Mouse (Mus musculus): ENCODE data around the gene Sult2a7. TPM values are rescaled to one million over a fixed set of nuclear protein-coding genes. Genes with fewer than 3 reads are reported as not detected.

Sult2a7 gene
- polyA plus RNA-seq (2014; fragmentation: Nextera tagmentation; extraction: Ambion mirVana): not detected in 2 replicates

GRCm38 (mm10) chr7:14494130-14494529 lies at the start of gene Sult2a7:
TSS of gene Sult2a7 (minus strand) at chr7:14494230.
- Histone ChIP-seq H3K4me1 (ENCODE audit: control insufficient read depth, insufficient read depth, low read length) (no peaks in the 10 kb centered on the region), H3K27ac (replicated peaks; ENCODE audit: low read depth, low read length) (no peak within 1 kb of the TSS), H3K4me2 (ENCODE audit: low read depth, severe bottlenecking) (no peak within 1 kb of the TSS), H3K9me3 (ENCODE audit: control insufficient read depth, low read length) (peaks cover 3% of the 10 kb centered on the region), H3K4me3 (ENCODE audit: low read depth, low read length) (no peak within 1 kb of the TSS), H3K27me3 (ENCODE audit: control insufficient read depth, insufficient read depth, low read length) (no peaks in the 10 kb centered on the region), H3K9ac (ENCODE audit: low read length) (no peak within 1 kb of the TSS), H3K36me3 (ENCODE audit: control insufficient read depth, insufficient read depth, low read length) (no peaks in the 10 kb centered on the region)
- 92% methylated on average over 4 of the region's 4 CpGs for WGBS
- no peak for ATAC-seq (ENCODE audit: insufficient number of reproducible peaks, low FRiP score, low TSS enrichment, low read depth)
- no peak for DNase-seq (ENCODE audit: low spot score)

DNA sequence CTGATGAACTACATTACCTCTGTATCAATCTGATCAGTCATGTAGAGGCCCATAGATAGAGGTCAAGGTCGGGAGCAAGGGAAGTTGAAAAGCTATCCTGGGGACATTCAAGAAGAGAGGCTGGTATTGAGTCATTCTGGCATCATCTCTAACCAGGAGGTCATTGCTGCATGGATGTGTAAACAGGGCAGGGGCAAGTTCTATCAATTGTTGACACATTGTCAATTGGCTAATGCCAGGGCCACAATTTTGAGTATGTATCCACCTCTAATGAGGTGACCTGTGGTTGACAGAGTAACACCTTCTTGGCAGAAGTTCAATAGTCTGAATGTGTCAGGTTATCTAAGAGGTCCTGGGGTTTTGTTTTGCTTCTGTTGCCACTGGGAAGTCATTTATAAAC lies 31.2 kb upstream of the Sult2a7 start:
- Histone ChIP-seq H3K27ac (replicated peaks; ENCODE audit: low read depth, low read length) (no peak overlapping the region), H3K9ac (ENCODE audit: low read length) (no peak overlapping the region), H3K9me3 (ENCODE audit: control insufficient read depth, low read length) (no peaks in the 10 kb centered on the region; the same call in 1 of the 2 replicates), H3K4me3 (ENCODE audit: low read depth, low read length) (no peak overlapping the region), H3K4me2 (ENCODE audit: low read depth, severe bottlenecking) (no peak overlapping the region), H3K27me3 (ENCODE audit: control insufficient read depth, insufficient read depth, low read length) (no peaks in the 10 kb centered on the region), H3K4me1 (ENCODE audit: control insufficient read depth, insufficient read depth, low read length) (no peaks in the 10 kb centered on the region), H3K36me3 (ENCODE audit: control insufficient read depth, insufficient read depth, low read length) (no peaks in the 10 kb centered on the region)
- DNase-seq (ENCODE audit: low spot score) (no peak), ATAC-seq (ENCODE audit: insufficient number of reproducible peaks, low FRiP score, low TSS enrichment, low read depth) (no peak)
- WGBS: 58% methylated on average over 1 of the region's 1 CpGs

GRCm38 (mm10) chr7:14522636-14523035 lies 28.6 kb upstream of the Sult2a7 start:
- Histone ChIP-seq H3K27ac (replicated peaks; ENCODE audit: low read depth, low read length) (no peak overlapping the region), H3K4me1 (ENCODE audit: control insufficient read depth, insufficient read depth, low read length) (no peaks in the 10 kb centered on the region), H3K27me3 (ENCODE audit: control insufficient read depth, insufficient read depth, low read length) (no peaks in the 10 kb centered on the region), H3K36me3 (ENCODE audit: control insufficient read depth, insufficient read depth, low read length) (no peaks in the 10 kb centered on the region), H3K9ac (ENCODE audit: low read length) (no peak overlapping the region), H3K9me3 (ENCODE audit: control insufficient read depth, low read length) (peaks cover 8% of the 10 kb centered on the region), H3K4me3 (ENCODE audit: low read depth, low read length) (no peak overlapping the region), H3K4me2 (ENCODE audit: low read depth, severe bottlenecking) (no peak overlapping the region)
- 87% methylated on average over 1 of the region's 1 CpGs for WGBS
- DNase-seq (ENCODE audit: low spot score) (no peak), ATAC-seq (ENCODE audit: insufficient number of reproducible peaks, low FRiP score, low TSS enrichment, low read depth) (no peak)

DNA sequence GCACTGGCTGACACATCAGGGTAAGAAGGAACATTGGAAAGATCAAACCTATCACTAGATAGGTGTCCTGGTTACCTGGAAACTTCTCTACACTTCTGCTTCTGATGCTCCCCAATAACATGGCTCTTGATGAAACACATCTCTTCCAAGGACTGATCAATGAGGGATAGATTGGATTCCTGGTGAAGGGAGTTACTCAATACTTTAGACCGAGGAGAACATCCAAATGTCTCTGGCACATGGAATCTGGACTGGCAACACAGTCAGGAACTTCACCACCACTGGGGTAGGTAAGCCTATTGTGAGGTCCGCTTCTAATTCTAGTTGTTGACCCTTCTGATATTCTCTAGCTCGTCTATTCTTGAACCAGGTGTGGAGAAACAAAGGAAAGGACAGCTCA lies 24.3 kb upstream of the Sult2a7 start:
- Histone ChIP-seq H3K27ac (replicated peaks; ENCODE audit: low read depth, low read length) (no peak overlapping the region), H3K9me3 (ENCODE audit: control insufficient read depth, low read length) (peaks cover 12% of the 10 kb centered on the region), H3K27me3 (ENCODE audit: control insufficient read depth, insufficient read depth, low read length) (no peaks in the 10 kb centered on the region), H3K4me3 (ENCODE audit: low read depth, low read length) (no peak overlapping the region), H3K4me1 (ENCODE audit: control insufficient read depth, insufficient read depth, low read length) (no peaks in the 10 kb centered on the region), H3K9ac (ENCODE audit: low read length) (no peak overlapping the region), H3K36me3 (ENCODE audit: control insufficient read depth, insufficient read depth, low read length) (no peaks in the 10 kb centered on the region), H3K4me2 (ENCODE audit: low read depth, severe bottlenecking) (no peak overlapping the region)
- DNase-seq (ENCODE audit: low spot score) (no peak), ATAC-seq (ENCODE audit: insufficient number of reproducible peaks, low FRiP score, low TSS enrichment, low read depth) (no peak)
- 90% methylated on average over 3 of the region's 3 CpGs for WGBS

DNA sequence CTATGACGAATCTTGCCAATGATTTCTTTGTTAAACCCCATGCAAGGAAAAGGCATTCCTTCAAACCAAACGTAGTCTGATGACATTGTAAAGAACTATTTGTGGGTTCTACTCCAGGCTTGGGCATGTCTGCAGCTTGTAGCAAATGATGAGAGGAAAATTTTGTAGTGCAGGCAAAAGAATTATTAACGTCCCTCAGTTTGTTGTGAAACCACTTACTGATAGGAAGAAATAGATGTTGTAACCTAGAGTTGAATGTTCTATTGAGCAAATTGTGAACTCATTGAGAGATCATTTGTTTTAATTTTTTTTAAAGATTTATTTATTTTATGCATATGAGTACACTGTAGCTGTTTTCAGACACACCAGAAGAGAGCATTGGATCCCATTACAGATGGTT lies 1.1 kb downstream of the Sult2a7 start:
- no peak for DNase-seq (ENCODE audit: low spot score)
- Histone ChIP-seq H3K36me3 (ENCODE audit: control insufficient read depth, insufficient read depth, low read length) (no peaks in the 10 kb centered on the region), H3K4me1 (ENCODE audit: control insufficient read depth, insufficient read depth, low read length) (no peaks in the 10 kb centered on the region), H3K9me3 (ENCODE audit: control insufficient read depth, low read length) (peaks cover 3% of the 10 kb centered on the region), H3K4me2 (ENCODE audit: low read depth, severe bottlenecking) (no peak overlapping the region), H3K27me3 (ENCODE audit: control insufficient read depth, insufficient read depth, low read length) (no peaks in the 10 kb centered on the region), H3K27ac (replicated peaks; ENCODE audit: low read depth, low read length) (no peak overlapping the region), H3K9ac (ENCODE audit: low read length) (no peak overlapping the region), H3K4me3 (ENCODE audit: low read depth, low read length) (no peak overlapping the region)
- ATAC-seq (ENCODE audit: insufficient number of reproducible peaks, low FRiP score, low TSS enrichment, low read depth): no peak
- WGBS: 69% methylated on average over 3 of the region's 3 CpGs

DNA sequence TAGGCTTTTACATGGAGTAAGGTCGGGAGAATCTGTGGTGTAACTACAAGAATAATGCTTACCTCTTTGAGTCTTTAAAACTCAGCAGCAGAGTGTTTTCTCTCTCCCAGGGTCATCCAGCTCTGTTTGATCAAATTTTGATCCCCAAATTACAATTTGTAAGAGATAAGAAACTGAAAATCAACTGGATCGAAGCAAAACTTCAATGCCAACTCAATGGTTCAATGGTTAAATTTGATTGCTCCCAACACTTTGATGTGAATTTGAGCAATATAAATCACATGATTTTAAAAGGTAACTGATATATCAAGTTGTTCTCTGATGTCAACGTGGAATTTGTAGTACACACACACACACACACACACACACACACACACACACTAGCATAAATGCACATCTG lies 47.5 kb downstream of the Sult2a7 start, which contains the start of gene Sult2a8:
TSS of gene Sult2a8 (minus strand) at position 236 of the 400 bp plus-strand sequence.
- WGBS: 66% methylated on average over 3 of the region's 3 CpGs
- no peaks in the 10 kb centered on the region for H3K9me3 ChIP-seq (ENCODE audit: control insufficient read depth, low read length)
- H3K27me3 ChIP-seq (ENCODE audit: control insufficient read depth, insufficient read depth, low read length): no peaks in the 10 kb centered on the region
- DNase-seq (ENCODE audit: low spot score) (no peak), ATAC-seq (ENCODE audit: insufficient number of reproducible peaks, low FRiP score, low TSS enrichment, low read depth) (no peak)
- H3K9ac ChIP-seq (ENCODE audit: low read length): no peak within 1 kb of the TSS
- no peak within 1 kb of the TSS for H3K27ac ChIP-seq (replicated peaks; ENCODE audit: low read depth, low read length)
- H3K4me2 ChIP-seq (ENCODE audit: low read depth, severe bottlenecking): no peak within 1 kb of the TSS
- no peaks in the 10 kb centered on the region for H3K36me3 ChIP-seq (ENCODE audit: control insufficient read depth, insufficient read depth, low read length)
- no peaks in the 10 kb centered on the region for H3K4me1 ChIP-seq (ENCODE audit: control insufficient read depth, insufficient read depth, low read length)
- H3K4me3 ChIP-seq (ENCODE audit: low read depth, low read length): no peak within 1 kb of the TSS

- Histone ChIP-seq H3K9ac (ENCODE audit: low read length) (no peak overlapping the region), H3K4me2 (ENCODE audit: low read depth, severe bottlenecking) (no peak overlapping the region), H3K36me3 (ENCODE audit: control insufficient read depth, insufficient read depth, low read length) (no peaks in the 10 kb centered on the region), H3K4me1 (ENCODE audit: control insufficient read depth, insufficient read depth, low read length) (no peaks in the 10 kb centered on the region), H3K4me3 (ENCODE audit: low read depth, low read length) (no peak overlapping the region), H3K27ac (replicated peaks; ENCODE audit: low read depth, low read length) (no peak overlapping the region), H3K9me3 (ENCODE audit: control insufficient read depth, low read length) (no peaks in the 10 kb centered on the region), H3K27me3 (ENCODE audit: control insufficient read depth, insufficient read depth, low read length) (no peaks in the 10 kb centered on the region)
- DNase-seq (ENCODE audit: low spot score) (no peak), ATAC-seq (ENCODE audit: insufficient number of reproducible peaks, low FRiP score, low TSS enrichment, low read depth) (no peak)
Observed at GRCm38 (mm10) chr7:14439581-14439980, 54.4 kb downstream of the Sult2a7 start.

DNA sequence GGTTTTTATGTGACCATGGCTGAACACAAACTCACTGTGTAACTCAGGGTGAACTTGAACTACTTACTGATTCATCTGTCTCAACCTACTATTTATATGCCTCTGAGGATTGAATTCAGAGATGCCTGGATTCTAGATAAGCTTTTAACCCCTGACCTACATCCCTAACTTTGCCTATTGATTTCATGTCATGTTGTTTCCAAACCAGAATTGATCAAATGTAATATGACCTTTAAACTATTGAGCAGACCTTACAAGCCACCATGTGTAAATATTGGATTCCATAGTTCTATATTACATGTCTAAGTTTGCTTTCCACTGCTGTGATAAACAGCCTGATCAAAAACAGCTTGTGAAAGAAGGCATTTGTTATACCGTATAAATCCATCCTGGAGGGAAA lies 55.5 kb downstream of the Sult2a7 start:
- H3K4me2 ChIP-seq (ENCODE audit: low read depth, severe bottlenecking): no peak overlapping the region
- no peaks in the 10 kb centered on the region for H3K36me3 ChIP-seq (ENCODE audit: control insufficient read depth, insufficient read depth, low read length)
- no peaks in the 10 kb centered on the region for H3K27me3 ChIP-seq (ENCODE audit: control insufficient read depth, insufficient read depth, low read length)
- H3K9me3 ChIP-seq (ENCODE audit: control insufficient read depth, low read length): no peaks in the 10 kb centered on the region
- no peak overlapping the region for H3K4me3 ChIP-seq (ENCODE audit: low read depth, low read length)
- WGBS: 81% methylated on average over 1 of the region's 1 CpGs
- DNase-seq (ENCODE audit: low spot score) (no peak), ATAC-seq (ENCODE audit: insufficient number of reproducible peaks, low FRiP score, low TSS enrichment, low read depth) (no peak)
- H3K9ac ChIP-seq (ENCODE audit: low read length): no peak overlapping the region
- H3K4me1 ChIP-seq (ENCODE audit: control insufficient read depth, insufficient read depth, low read length): no peaks in the 10 kb centered on the region
- H3K27ac ChIP-seq (replicated peaks; ENCODE audit: low read depth, low read length): no peak overlapping the region

DNA sequence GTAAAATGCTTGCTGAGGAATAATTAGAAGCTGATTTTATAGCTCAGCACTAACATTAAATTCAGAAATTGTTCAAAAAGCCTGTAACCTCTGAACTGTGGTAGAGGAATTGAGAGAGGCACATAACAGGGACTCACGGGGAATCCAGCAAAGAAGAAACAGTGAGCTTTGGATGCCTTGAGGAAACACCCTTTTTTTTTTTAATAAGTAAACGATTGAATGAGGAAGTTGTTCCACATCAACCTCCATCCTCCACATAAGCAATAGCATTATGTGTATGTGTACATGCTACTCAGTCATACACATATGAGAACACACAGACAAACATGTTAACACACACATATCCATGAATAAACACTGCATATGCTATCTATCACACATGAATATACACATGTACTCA lies 56.0 kb downstream of the Sult2a7 start:
- H3K36me3 ChIP-seq (ENCODE audit: control insufficient read depth, insufficient read depth, low read length): no peaks in the 10 kb centered on the region
- no peaks in the 10 kb centered on the region for H3K4me1 ChIP-seq (ENCODE audit: control insufficient read depth, insufficient read depth, low read length)
- no peaks in the 10 kb centered on the region for H3K9me3 ChIP-seq (ENCODE audit: control insufficient read depth, low read length)
- H3K27ac ChIP-seq (replicated peaks; ENCODE audit: low read depth, low read length): no peak overlapping the region
- 84% methylated on average over 2 of the region's 2 CpGs for WGBS
- no peak overlapping the region for H3K4me3 ChIP-seq (ENCODE audit: low read depth, low read length)
- DNase-seq (ENCODE audit: low spot score) (no peak), ATAC-seq (ENCODE audit: insufficient number of reproducible peaks, low FRiP score, low TSS enrichment, low read depth) (no peak)
- no peaks in the 10 kb centered on the region for H3K27me3 ChIP-seq (ENCODE audit: control insufficient read depth, insufficient read depth, low read length)
- no peak overlapping the region for H3K4me2 ChIP-seq (ENCODE audit: low read depth, severe bottlenecking)
- H3K9ac ChIP-seq (ENCODE audit: low read length): no peak overlapping the region
